Comparison of ENCODE assay signal across 8 mouse cellular contexts in genomic region chr7:107595426-107595825, GRCm38 (mm10). TPM values are rescaled to one million over a fixed set of nuclear protein-coding genes. Genes with fewer than 3 reads are reported as not detected.
DNase-seq lines count a peak whose midpoint lies in the region; ATAC-seq and TF ChIP-seq lines count a peak whose summit lies in the region.
"Had no signal": no experiment of that assay in that cellular context is flagged by ENCODE, and none has a peak within 500 bp of the region (broad histone marks: within the 10 kb centered on the region; RNA-seq: fewer than 3 reads in every experiment).

No protein-coding gene starts in this region.

- no peaks in the 10 kb centered on the region for H3K9me3 ChIP-seq in megakaryocyte, embryonic 14.5 days
- H3K9me3 ChIP-seq in forebrain, embryonic 15.5 days: no peaks in the 10 kb centered on the region
- no peaks in the 10 kb centered on the region for H3K9me3 ChIP-seq in limb, embryonic 14.5 days (ENCODE audit: control insufficient read depth, low read length)
- H3K9me3 ChIP-seq in stomach, embryonic 15.5 days: no peaks in the 10 kb centered on the region

- H3K9ac ChIP-seq in forebrain, embryonic 15.5 days (replicated peaks): peak overlapping the region; percentile 44
- H3K9ac ChIP-seq in limb, embryonic 14.5 days (ENCODE audit: low read depth, low read length, severe bottlenecking): peak overlapping the region; percentile 55
- no peak overlapping the region for H3K9ac ChIP-seq in stomach, embryonic 15.5 days

- no peak for DNase-seq in limb, embryonic 14.5 days (ENCODE audit: low spot score)
- no peak for DNase-seq in spleen, postnatal 36 days (ENCODE audit: low spot score in 2 of 2)
- DNase-seq in retina, postnatal 1 day: no peak

- H3K4me1 ChIP-seq in megakaryocyte, embryonic 14.5 days: peaks cover 23% of the 10 kb centered on the region
- peaks cover 13% of the 10 kb centered on the region for H3K4me1 ChIP-seq in forebrain, embryonic 15.5 days
- peaks cover 4% of the 10 kb centered on the region for H3K4me1 ChIP-seq in limb, embryonic 14.5 days (ENCODE audit: control insufficient read depth, insufficient read depth, low read length)
- H3K4me1 ChIP-seq in stomach, embryonic 15.5 days: 0 out of 2 replicates have a peak, but pooled peaks cover 6% of the 10 kb centered on the region

- H3K4me3 ChIP-seq in megakaryocyte, embryonic 14.5 days (replicated peaks): peak overlapping the region; percentile 91
- peak overlapping the region; percentile 56 for H3K4me3 ChIP-seq in forebrain, embryonic 15.5 days
- H3K4me3 ChIP-seq in limb, embryonic 14.5 days (replicated peaks; ENCODE audit: low read length): peak overlapping the region; percentile 53
- H3K4me3 ChIP-seq in stomach, embryonic 15.5 days (replicated peaks): peak overlapping the region; percentile 60

- 14% methylated on average over 13 of the region's 13 CpGs for WGBS in forebrain, embryonic 15.5 days
- 13% methylated on average over 13 of the region's 13 CpGs for WGBS in limb, embryonic 14.5 days
- WGBS in stomach, embryonic 15.5 days: 13% methylated on average over 13 of the region's 13 CpGs

- H3K27ac ChIP-seq in forebrain, embryonic 15.5 days (replicated peaks): no peak overlapping the region
- no peak overlapping the region for H3K27ac ChIP-seq in limb, embryonic 14.5 days (replicated peaks; ENCODE audit: low read depth, low read length)
- H3K27ac ChIP-seq in stomach, embryonic 15.5 days: no peak overlapping the region

- TF ChIP-seq POLR2A in limb, embryonic 14.5 days (IDR thresholded peaks at IDR 0.05; ENCODE audit: borderline replicate concordance, extremely low read depth, insufficient read depth, insufficient read length): no peak

- ATAC-seq in megakaryocyte, adult 5-6 weeks (ENCODE audit: poor library complexity, severe bottlenecking): no peak
- ATAC-seq in forebrain, embryonic 15.5 days (replicated peaks): no peak
- no peak for ATAC-seq in limb, embryonic 14.5 days (ENCODE audit: low FRiP score, low read depth)
- no peak for ATAC-seq in stomach, embryonic 15.5 days (ENCODE audit: insufficient read depth, low FRiP score, low read depth)

- H3K27me3 ChIP-seq in megakaryocyte, embryonic 14.5 days (replicated peaks): peaks cover 4% of the 10 kb centered on the region
- peaks cover 3% of the 10 kb centered on the region; the same call in 1 of the 2 replicates for H3K27me3 ChIP-seq in forebrain, embryonic 15.5 days
- H3K27me3 ChIP-seq in limb, embryonic 14.5 days (ENCODE audit: control insufficient read depth, insufficient read depth, low read length): no peaks in the 10 kb centered on the region
- no peaks in the 10 kb centered on the region for H3K27me3 ChIP-seq in stomach, embryonic 15.5 days (replicated peaks)

- peak overlapping the region; percentile 84 for H3K4me2 ChIP-seq in forebrain, embryonic 15.5 days (replicated peaks)
- H3K4me2 ChIP-seq in limb, embryonic 14.5 days (replicated peaks; ENCODE audit: low read depth, low read length, severe bottlenecking): peak overlapping the region; percentile 91
- H3K4me2 ChIP-seq in stomach, embryonic 15.5 days: peak overlapping the region; percentile 95

- no peaks in the 10 kb centered on the region for H3K36me3 ChIP-seq in megakaryocyte, embryonic 14.5 days (replicated peaks; ENCODE audit: low read length)
- no peaks in the 10 kb centered on the region for H3K36me3 ChIP-seq in forebrain, embryonic 15.5 days
- H3K36me3 ChIP-seq in limb, embryonic 14.5 days (ENCODE audit: control insufficient read depth, insufficient read depth, low read length): peaks cover 11% of the 10 kb centered on the region
- no peaks in the 10 kb centered on the region; the same call in 1 of the 2 replicates for H3K36me3 ChIP-seq in stomach, embryonic 15.5 days

RNA-seq across cellular contexts. Expression of gene Ppfibp2, which starts 0.4 kb away (rescaled TPM):
- 0.66 and 1.6 TPM in 2 replicates for polyA plus RNA-seq in megakaryocyte, embryonic 14.5 days (2012; ENCODE audit: insufficient read depth, low replicate concordance)
- 9.3 and 11.2 TPM in 2 replicates for total RNA-seq in megakaryocyte, adult 5-6 weeks (2015)
- 12.1 and 14.9 TPM in 2 replicates for total RNA-seq in megakaryocyte, adult 5-6 weeks (2017)
- 1.3 and 1.6 TPM in 2 replicates for polyA plus RNA-seq in forebrain, embryonic 15.5 days (2015; fragmentation: Nextera tagmentation; extraction: Ambion mirVana)
- 13.3 and 14.4 TPM in 2 replicates for polyA plus RNA-seq in limb, embryonic 14.5 days (2012; rRNA removed)
- 12.9 and 14.4 TPM in 2 replicates for polyA plus RNA-seq in limb, embryonic 14.5 days (2014; fragmentation: Nextera tagmentation; extraction: Ambion mirVana)
- polyA plus RNA-seq in stomach, embryonic 15.5 days (2015; fragmentation: Nextera tagmentation; extraction: Ambion mirVana): 13.0 and 13.7 TPM in 2 replicates

RNA-seq across cellular contexts. Expression of gene Olfml1, which starts 28.2 kb away (rescaled TPM):
- polyA plus RNA-seq in megakaryocyte, embryonic 14.5 days (2012; ENCODE audit: insufficient read depth, low replicate concordance): not detected in 2 replicates
- total RNA-seq in megakaryocyte, adult 5-6 weeks (2015): not detected in 2 replicates
- not detected in 2 replicates for total RNA-seq in megakaryocyte, adult 5-6 weeks (2017)
- polyA plus RNA-seq in forebrain, embryonic 15.5 days (2015; fragmentation: Nextera tagmentation; extraction: Ambion mirVana): 2.2 and 2.7 TPM in 2 replicates
- 23.0 and 23.9 TPM in 2 replicates for polyA plus RNA-seq in limb, embryonic 14.5 days (2012; rRNA removed)
- 38.5 and 40.4 TPM in 2 replicates for polyA plus RNA-seq in limb, embryonic 14.5 days (2014; fragmentation: Nextera tagmentation; extraction: Ambion mirVana)
- polyA plus RNA-seq in stomach, embryonic 15.5 days (2015; fragmentation: Nextera tagmentation; extraction: Ambion mirVana): 16.9 and 17.5 TPM in 2 replicates

RNA-seq across cellular contexts. Expression of gene 5330417H12Rik, which starts 29.5 kb away (rescaled TPM):
- polyA plus RNA-seq in megakaryocyte, embryonic 14.5 days (2012; ENCODE audit: insufficient read depth, low replicate concordance): not detected in 2 replicates
- not detected in 2 replicates for total RNA-seq in megakaryocyte, adult 5-6 weeks (2015)
- not detected in 2 replicates for total RNA-seq in megakaryocyte, adult 5-6 weeks (2017)
- not detected in 2 replicates for polyA plus RNA-seq in forebrain, embryonic 15.5 days (2015; fragmentation: Nextera tagmentation; extraction: Ambion mirVana)
- not detected in 2 replicates for polyA plus RNA-seq in limb, embryonic 14.5 days (2012; rRNA removed)
- not detected in 2 replicates for polyA plus RNA-seq in limb, embryonic 14.5 days (2014; fragmentation: Nextera tagmentation; extraction: Ambion mirVana)
- polyA plus RNA-seq in stomach, embryonic 15.5 days (2015; fragmentation: Nextera tagmentation; extraction: Ambion mirVana): not detected in 2 replicates
- total RNA-seq: adrenal gland, adult 8-10 months had no signal
